Mouse (Mus musculus) left cerebral cortex, postnatal 10 days (tissue): ENCODE results near the gene Sbno1. TPM values are rescaled to one million over a fixed set of nuclear protein-coding genes. Genes with fewer than 3 reads are reported as not detected.
A peak's percentile ranks its signal among the peaks of the same experiment; 100 is the strongest.
"Not testable (repeated sequence)": the region's sequence is repeated elsewhere in the genome, so short reads cannot be mapped to it uniquely, and the experiment has no call there.

Experiments
- DNase-seq, 2 experiments: peaks; one replicate each; pipeline ENCODE4 v3.0.0; 2021 to 2022; ENCODE audit warnings: low spot score in 2 of 2, mixed read lengths in 1 of 2; ENCODE audit errors: extremely low spot score in 1 of 2
- intact Hi-C: fragments of 180-260 bp; cut with DNase I; formaldehyde crosslinking; loops from one replicate; pipeline ENCODE4 v1.15.1; 2025
- total RNA-seq, 2 experiments: library from RNA; stranded (reverse); gene quantifications; 2 replicates each; pipeline ENCODE4 v1.2.3; 2021

Sbno1 gene
- 100 to 1,000 TPM; 128 to 143 TPM for total RNA-seq

GRCm38 (mm10) chr5:124425412-124426259 lies at the start of gene Sbno1:
Gene Sbno1, minus strand, starts transcription at chr5:124426001.
- intact Hi-C loops, result no loop called here
- DNase-seq, result peak; percentile 92 to 96

GRCm38 (mm10) chr5:124470591-124471171 lies 44.9 kb upstream of the Sbno1 start:
- no peak for DNase-seq
- intact Hi-C loops, result no loop called here

DNA sequence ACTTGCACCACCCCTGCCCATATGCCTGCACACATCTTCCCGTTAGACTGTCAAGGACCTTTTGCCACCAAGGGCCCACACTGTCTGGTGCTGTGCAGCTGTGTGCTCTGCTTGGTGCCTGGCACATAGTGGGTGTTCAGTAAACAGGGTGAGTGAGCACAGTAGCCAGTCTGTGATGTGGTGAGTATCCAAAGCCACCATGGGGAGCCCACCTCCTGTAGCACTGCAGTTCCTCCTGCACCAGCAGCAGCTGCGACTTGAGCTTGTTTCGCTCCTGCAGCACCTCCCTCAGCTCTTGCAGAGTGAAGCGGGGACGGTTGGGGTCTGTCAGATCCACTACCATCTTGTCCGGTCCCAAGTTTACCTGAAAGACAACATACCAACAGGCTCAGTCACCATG lies 43.7 kb upstream of the Sbno1 start:
- intact Hi-C loops, result no loop called here
- no peak for DNase-seq

GRCm38 (mm10) chr5:124468365-124468764 lies 42.6 kb upstream of the Sbno1 start:
- no peak for DNase-seq
- intact Hi-C loops, result no loop called here

DNA sequence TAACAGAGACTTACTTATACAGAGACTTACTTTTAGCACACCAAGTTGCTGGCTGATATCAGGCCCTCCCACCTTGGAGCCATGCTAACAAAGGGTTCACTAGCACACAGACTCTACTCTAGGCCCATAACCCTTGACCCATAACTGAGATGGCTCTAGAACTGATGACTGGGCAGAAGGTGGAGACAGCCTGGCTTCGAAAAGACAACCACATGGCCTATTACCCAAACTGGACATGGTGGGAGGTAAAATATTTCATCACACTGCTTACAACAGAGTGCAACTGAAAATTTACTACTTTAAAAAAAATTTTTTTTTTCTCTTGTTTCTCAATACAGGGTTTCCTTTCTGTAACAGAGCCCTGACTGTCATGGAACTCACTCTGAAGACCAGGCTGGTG lies 42.0 kb upstream of the Sbno1 start:
- intact Hi-C loops, result no loop called here
- DNase-seq, result no peak

DNA sequence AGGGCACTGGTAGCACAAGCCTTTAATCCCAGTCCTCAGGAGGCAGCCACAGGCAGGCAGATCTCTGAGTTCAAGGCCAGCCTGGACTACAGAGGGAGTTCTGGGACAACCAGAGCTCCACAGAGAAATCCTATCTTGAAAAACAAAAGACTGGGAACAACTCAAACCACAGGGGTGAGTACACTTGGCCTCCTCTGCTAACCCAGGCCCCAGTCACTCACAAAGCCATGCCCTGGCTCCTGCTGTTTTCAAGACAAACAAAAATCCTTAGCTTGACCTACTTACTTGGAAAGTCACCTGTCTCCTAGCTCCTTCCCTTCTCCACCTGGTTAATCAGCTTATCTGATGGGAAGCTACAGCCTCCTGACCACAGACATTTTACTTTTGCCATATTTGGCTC lies 39.1 kb upstream of the Sbno1 start:
- intact Hi-C loops, result no loop called here
- DNase-seq, result no peak

GRCm38 (mm10) chr5:124463462-124463861 lies 37.7 kb upstream of the Sbno1 start:
- DNase-seq, result no peak
- intact Hi-C loops, result no loop called here

DNA sequence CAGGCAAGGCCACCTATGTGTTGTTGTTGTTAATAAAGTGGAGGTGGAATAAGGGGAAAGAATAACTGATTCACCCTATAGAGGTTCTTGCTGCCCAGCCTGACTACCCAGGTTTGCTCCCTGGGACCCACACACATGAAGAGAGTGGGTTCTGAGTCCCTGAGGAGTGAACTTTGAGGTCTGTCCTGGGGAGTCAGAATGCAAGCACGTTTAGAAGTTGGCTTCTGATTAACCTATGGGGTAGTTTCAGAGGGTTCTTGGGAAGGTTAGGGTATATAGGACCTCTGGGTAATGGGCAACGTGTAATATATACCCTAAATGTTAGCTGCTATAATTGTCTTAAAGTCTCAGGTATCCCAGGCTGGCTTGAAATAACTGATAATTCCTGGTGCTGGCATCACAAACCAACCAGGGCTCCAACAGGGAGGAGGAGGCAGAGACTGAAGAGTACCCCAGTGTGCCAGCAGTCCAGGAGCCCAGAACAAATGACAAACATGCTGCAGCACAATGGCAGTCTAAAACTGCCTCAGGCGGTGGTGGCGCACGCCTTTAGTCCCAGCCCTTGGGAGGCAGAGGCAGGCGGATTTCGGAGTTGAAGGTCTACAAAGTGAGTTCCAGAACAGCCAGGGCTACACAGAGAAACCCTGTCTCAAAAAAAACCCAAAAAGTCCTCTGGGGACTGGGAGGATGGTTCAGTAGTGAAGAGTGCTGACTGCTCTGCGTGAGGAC lies 36.7 kb upstream of the Sbno1 start:
- DNase-seq, result no peak
- intact Hi-C loops, result no loop called here

GRCm38 (mm10) chr5:124460922-124461321 lies 35.1 kb upstream of the Sbno1 start:
- DNase-seq, intact Hi-C loops: not testable (repeated sequence)

- intact Hi-C loops, result no loop called here
- no peak for DNase-seq
Observed at GRCm38 (mm10) chr5:124456762-124457161, 31.0 kb upstream of the Sbno1 start.

DNA sequence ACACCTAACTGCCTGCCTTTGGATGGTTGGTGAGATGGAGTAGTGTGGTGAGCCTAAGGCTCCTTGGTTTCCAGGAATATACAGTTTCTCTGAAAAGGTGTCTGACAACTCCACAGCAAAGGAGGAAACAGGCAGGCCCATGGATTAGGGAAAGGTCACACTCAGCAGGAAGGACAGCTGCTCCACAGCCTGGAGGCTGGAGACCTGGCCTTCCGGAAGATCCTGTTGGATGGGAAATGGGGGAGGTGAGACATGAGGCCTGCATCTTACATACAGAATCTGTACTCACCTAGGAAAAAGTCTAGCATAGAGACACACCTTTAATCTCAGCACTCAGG lies 28.2 kb upstream of the Sbno1 start:
- no peak for DNase-seq
- intact Hi-C loops, result no loop called here

- intact Hi-C loops, result no loop called here
- DNase-seq, result peak; percentile 48 to 62
Observed at GRCm38 (mm10) chr5:124453339-124454081, 27.7 kb upstream of the Sbno1 start.

DNA sequence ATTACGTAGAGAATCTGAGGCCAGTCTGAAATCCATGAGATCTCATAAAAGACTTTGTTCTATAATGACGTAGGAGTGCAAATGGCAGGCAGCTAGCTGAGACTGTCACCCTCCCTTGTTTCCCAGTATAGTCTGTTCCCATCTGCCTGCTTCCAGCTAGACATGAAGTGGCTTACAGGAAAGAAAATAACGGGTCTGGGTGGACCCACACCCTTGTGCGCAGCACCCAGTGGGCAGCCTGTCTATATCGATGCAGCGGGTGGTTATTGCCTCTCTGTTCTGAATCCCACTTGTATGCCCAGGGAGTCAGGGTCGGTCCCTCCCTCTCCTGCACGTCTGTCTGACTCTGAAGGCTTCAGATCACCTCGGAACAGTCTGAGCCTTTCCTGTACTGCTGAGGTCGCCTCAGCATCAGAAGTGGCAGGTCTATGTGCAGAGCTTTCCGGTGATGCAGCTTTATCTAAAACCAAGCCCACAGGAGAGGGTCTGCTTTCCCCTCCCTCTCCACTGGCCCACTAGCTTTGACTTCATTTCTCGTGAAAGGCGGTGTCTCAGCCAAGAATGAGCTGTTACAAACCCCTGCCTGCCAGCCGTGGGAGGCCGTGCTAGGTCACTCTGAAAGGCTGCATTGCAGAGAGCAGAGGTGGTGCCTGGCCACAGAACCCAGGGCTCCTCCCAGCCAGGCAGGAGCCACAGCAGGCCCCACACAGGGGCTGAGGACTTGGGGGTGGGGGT lies 26.9 kb upstream of the Sbno1 start:
- DNase-seq, result no peak
- intact Hi-C loops, result no loop called here

- DNase-seq, result no peak
- intact Hi-C loops, result no loop called here
Observed at GRCm38 (mm10) chr5:124450641-124451340, 25.0 kb upstream of the Sbno1 start.

- DNase-seq, result no peak
- intact Hi-C loops, result no loop called here
Observed at GRCm38 (mm10) chr5:124450051-124450450, 24.2 kb upstream of the Sbno1 start.

DNA sequence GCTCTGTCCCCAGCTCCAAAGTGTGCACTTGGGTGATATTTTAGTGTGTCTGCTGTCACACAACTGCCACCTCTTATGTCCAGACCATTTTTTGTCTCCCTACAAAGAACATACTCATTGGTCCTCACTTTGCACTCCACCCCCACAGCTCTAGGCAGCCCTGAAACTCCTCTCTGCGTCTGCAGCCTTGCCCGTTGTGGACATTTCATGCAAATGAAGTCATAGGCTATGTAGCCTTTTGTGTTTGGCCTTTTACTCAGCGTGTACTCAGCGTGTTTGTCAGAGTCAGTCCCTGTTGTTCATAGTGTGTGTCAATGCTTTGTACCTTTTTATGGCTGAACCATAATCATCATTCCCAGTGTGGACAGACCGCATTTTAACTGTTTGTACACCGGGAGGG lies 23.7 kb upstream of the Sbno1 start:
- intact Hi-C loops, result loop anchor here (5.0 kb wide), 1 partner anchor 33 kb away; the partner anchor contains the start of gene Snrnp35
- no peak for DNase-seq

DNA sequence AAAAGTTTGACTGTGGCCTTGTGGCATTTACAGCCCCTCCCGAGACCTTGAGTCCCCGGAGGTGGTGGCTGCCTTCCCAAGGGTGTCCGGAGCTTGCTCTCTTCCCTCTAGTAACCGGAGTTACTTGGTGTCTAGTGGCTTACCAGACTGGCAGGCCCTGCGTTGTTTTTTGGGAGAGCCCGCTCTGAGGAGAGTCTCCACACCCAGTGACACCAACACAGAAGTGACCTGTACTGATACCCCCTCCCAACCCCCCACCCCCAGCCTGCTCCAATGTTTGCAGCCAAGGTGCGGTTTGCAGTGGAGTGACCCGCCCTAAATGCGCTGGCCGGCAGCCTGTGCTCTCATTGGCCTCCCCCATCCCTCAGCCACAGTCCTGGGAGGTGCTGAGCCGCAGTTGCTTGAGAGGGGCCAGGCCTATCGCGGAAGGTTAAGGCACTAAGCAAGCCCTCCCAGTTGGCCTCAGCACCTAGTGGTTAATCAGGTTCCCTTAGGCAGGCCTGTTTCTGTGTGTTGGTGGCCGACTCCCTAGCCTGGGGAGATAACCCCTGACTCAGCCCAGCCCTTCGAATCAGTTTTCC lies 20.6 kb upstream of the Sbno1 start:
- peak in 1 of 2 experiments; percentile 62 for DNase-seq
- intact Hi-C loops, result loop anchor here (5.0 kb wide), 1 partner anchor 36 kb away; the partner anchor contains the start of gene Snrnp35
